Mouse (Mus musculus): ENCODE data around the gene Rfc2. TPM values are rescaled to one million over a fixed set of nuclear protein-coding genes. Genes with fewer than 3 reads are reported as not detected.

Gene Rfc2
- total RNA-seq, 2 experiments from 2014 or later: 24.8 TPM

DNA sequence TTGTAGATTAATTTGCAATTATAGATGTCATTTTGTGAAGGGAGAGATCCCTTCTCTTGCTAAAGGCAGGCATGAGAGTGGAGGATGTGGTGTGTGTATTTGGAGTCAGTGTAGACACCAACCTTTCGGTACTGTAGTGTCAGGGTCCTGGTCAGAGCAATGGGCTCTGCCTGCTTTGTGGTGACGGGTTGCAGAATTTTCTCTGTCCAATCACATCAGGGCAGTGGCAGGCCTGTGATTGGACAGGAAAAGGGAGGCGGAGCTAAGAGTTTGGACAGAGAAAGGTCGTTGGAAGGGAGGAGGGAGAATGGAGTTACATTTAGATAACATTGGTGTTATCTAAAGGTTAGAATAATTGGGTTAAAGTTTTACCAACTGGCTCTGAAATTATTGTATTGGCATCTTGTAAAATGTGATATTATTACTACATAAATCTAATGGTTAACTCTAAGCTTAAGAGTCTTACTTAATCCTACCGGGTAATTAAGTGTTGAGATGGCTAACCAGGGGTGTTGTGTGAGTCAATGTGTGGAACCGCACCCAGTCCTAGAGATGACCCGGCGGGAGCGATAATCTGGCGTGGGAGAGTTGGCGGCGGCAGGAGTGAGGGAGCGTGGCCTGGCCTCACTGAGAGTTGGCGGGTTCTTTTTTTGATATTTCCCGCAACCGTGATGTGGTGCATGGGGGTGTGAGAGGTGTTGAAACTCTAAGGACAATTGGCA lies 20.6 kb upstream of the Rfc2 start:
- intact Hi-C loops (cut with DNase I): no loop called here
- no peak for DNase-seq (ENCODE audit: low spot score)

DNA sequence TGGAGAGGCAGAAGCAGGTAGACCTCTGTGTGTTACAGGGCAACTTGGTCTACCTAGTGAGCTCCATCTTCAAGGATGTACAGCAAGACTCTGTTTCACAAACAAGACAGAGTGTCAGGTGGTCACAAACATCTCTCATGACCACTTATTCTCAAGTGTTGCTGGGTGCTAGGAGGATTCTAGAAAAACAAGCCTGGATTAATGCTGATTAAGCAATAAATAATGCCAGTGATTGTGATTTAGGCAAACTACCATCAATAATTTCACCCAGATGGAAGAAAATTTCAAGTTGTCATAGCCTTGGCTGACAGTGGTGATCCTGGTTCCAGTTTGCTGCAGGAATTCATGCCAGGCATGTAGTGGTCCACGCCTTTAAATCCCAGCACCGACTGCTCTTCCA lies 16.9 kb upstream of the Rfc2 start:
- intact Hi-C loops (cut with DNase I): no loop called here
- DNase-seq (ENCODE audit: low spot score): no peak

DNA sequence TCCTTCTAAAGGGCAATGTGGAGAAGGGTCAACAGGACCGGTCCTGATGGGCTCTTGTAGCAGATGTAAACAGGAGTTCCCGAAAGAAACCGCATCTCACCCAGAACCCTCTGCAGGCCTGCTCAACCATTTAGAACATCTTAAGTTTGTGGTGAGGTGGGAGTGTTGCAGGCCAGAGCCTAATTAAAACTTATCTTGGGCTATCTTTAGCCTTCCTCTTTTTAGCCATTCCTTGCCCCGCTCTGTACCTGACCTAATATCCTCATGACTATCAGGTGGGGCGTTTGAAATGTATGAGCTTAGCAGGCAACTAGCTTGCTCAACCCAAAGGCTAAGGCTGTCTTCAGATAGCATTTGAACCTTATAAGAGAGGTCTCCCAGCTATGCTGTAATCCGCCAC lies 15.5 kb upstream of the Rfc2 start:
- DNase-seq (ENCODE audit: low spot score): no peak
- intact Hi-C loops (cut with DNase I): no loop called here

DNA sequence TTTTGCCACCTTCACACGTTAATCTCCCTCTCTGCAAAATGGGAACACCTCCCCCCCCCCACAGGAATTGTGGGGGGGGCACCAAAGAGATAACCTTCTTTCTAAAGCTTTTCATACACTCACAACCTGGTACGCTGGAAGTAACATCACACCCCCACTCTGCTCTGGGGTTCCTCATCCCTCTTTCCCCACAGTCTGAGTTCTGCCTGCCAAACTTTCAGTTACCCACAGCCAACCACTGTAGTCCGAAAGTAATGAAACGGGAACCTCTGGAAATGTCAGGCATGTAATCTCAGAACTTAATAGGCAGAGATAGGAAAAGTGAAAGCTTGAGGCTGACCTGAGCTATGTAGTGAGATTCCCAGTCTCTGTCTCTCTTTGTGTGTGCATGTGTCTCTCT lies 13.7 kb upstream of the Rfc2 start:
- DNase-seq (ENCODE audit: low spot score): no peak
- intact Hi-C loops (cut with DNase I): no loop called here

DNA sequence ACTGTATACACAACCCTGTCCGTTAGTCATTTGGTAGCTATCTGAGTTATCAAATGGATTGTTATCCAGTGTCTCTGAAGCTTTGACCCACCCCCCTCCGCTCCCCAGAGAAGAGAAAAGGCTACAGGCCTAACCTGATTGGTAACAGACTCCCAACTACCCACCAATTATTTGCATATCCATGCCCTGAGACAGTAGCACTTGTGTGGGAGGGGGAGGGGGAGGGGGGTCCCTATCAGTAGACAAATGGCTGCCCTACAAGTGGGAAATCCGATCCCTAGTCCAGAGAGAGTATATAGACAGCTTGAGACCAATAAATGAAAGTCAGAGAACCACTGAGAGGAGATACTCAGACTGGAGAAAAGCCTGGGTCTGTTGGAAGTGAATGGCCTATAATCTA lies 13.1 kb upstream of the Rfc2 start:
- intact Hi-C loops (cut with DNase I): loop anchor here (2.0 kb wide), 1 partner anchor 13 kb away; no protein-coding TSS in a partner anchor
- DNase-seq (ENCODE audit: low spot score): no peak

DNA sequence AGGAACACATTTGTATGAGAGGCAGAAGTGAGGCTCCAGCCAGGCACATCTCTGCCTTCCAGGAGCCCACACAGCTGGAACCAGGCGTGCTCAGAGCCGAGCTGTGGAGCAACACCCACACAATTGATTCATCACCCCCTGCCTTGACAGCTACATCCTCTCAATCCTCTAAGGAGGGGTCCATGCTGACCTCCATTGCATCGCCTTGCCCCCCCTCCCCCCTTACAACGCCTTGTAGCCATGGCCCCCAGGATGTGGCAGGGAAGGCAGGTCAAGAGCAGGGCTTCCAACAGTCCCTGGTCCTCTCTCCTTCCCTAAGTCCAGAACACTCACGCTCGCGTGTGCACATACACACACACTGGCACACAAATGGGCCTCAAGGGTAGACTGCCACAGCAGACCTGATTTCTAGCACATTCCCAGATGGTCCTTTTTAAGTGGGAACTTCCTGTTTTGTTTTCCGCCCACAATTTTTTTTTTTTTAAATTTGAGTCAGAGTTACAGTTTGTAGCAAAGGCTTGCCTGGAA lies 12.1 kb upstream of the Rfc2 start:
- intact Hi-C loops (cut with DNase I): loop anchor here (2.0 kb wide), 1 partner anchor 14 kb away; no protein-coding TSS in a partner anchor
- no peak for DNase-seq (ENCODE audit: low spot score)

DNA sequence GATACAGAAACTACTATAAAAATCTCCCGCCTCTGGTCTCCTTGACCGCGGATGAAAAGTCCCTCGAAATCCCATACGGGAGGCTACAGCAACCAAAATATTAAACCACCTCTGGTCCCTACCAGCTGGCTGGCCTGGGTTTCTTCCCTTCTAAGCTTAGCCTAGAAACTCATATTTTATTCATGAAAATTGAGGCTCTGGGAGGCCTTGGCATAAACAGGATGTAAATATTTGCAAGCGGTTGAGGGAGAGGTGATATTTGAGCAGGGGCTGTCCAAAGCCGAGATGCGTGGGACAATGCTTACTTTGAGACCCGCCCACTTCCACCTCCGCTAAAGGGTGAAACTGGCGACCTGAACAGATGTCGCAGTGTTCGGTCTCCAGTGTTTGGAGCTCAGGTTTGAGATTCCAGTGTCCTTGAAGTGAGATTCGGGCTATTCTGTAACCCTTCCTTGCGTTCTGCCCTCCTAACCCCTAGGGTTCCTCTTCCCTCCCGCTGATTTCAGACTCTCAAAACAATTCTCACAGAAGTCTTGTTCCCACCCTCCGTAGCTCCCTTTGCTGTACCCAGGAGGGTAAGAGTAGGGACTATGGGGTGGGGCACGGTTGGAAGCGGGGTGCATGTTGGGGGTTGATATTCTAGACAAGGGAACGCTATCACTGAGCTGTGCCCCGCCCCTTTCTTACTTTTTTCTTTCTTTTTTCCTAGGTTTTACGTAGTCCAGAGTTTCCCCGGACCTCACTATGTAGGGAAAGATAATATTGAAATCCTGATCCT lies 9.2 kb upstream of the Rfc2 start:
- intact Hi-C loops (cut with DNase I): loop anchor here (1.0 kb wide), 1 partner anchor 20 kb away; the partner anchor contains the start of gene Clip2
- no peak for DNase-seq (ENCODE audit: low spot score)

DNA sequence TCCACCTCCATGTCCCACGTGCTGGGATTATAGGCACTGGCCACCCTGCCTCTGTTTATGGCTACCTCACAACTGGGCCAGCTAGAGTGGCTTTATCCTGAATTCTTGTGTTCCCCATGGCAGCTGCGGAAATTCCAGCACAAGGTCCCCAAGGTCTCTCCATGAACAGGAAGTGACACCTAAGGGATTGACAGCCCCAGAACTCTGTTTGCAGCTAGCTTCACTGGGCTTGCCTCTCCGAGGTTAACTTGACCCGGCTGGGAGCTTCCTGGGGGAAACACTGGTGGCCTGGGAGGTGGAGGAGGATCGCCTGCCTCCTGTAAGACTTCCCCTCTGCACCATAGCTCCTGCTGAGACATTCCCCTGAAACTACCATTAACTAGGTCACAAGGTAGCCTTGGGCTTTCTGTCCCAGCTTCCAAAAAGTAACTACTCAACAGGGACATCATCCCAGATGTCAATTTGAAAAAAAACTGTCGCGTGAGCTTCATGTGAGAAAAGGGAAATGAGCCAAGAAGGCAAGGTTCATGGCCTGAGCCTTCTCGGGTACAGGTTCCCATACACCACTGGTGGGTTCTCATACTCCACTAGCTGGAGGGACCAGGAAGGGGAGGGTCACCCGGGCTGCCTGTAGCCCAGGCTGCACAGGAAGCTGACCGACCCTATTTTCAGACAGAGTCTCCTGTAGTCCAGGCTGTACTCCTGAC lies 8.5 kb upstream of the Rfc2 start:
- no peak for DNase-seq (ENCODE audit: low spot score)
- intact Hi-C loops (cut with DNase I): loop anchor here (1.0 kb wide), 1 partner anchor 20 kb away; the partner anchor contains the start of gene Clip2

DNA sequence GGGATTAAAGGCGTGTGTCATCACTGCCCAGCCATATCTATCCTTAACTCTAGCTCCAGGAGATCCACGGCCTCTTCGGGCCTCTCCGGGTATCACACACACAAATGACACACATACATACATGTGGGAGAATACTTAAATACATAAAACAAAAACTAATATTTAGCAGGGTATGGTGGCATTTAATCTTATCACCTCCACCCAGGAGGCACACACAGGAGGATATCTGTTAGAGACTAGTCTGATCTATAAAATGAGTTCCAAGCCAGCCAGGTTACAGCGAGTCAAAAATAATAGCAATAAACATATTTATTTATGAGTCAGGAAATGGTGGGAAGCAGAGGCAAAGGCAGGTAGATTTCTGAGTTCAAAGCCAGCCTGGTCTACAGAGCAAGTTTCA lies 5.3 kb upstream of the Rfc2 start:
- DNase-seq (ENCODE audit: low spot score): no peak
- intact Hi-C loops (cut with DNase I): no loop called here

DNA sequence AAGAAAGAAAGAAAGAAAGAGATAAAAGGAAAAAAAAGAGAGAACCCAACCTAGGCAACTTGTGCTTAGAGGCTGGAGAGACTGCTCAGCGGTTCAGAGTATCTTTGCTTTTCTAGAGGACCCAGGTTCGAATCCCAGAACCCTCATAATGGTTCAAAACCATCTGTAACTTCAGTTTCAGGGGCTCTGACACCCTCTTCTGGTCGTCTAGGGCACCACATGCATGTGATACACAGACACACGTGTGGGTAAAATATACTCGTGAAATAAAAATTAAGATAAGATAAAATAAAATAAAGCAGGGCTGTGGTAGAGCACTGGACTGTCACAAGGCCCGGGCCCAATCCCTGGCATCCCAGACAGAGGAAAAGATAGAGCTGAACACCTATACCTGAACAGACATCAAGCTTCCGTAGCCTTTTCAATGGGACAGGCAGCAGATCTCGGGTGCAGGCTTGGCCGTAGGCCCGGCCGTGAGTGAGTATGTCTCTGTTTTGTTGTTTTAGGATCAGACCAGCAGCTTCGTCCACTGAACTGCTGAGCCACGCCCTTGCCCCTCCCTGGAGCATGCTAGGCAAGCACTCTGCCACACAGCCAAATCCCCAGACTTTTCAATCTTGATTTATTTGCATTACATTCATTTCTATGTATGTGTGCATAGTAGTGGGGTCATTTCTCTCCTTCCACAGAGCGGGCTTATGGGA lies 4.5 kb upstream of the Rfc2 start:
- intact Hi-C loops (cut with DNase I): no loop called here
- no peak for DNase-seq (ENCODE audit: low spot score)

DNA sequence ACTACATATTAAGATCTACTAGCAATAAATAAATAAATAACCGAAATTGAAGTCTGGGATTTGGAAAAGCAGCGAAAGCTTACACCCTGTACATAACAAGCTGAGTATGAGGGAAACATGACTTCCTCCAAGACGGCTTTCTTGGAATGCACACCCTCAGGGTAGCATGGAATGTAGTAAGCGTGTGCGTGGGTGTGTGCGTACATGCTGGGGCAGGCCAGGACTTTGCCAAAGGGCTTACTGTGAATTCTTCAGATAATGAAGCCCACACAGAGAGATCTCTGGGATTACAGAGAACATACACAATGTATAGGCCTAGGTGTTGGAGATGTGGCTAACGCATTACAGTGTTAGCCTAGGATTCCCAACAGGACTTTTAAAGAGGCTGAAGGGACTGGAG lies 3.6 kb upstream of the Rfc2 start:
- DNase-seq (ENCODE audit: low spot score): no peak
- intact Hi-C loops (cut with DNase I): no loop called here

DNA sequence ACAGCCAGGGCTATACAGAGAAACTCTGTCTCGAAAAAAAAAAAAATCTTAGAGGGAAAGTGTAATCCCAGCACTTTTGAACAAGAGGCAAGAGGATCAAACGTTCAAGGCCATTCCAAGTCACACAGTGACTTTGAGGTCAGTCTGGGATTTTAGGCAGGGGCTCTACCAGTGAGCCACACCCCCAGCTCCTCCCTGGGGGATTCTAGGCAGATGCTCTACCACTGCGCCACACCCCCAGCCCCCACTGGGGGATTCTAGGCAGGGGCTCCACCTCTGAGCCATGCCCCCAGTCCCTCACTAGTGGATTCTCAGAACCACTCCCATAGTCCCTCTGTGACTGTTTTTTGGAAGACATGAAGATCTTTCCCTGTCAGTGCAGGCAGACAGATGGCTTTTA lies 2.0 kb upstream of the Rfc2 start:
- DNase-seq (ENCODE audit: low spot score): no peak
- intact Hi-C loops (cut with DNase I): no loop called here

DNA sequence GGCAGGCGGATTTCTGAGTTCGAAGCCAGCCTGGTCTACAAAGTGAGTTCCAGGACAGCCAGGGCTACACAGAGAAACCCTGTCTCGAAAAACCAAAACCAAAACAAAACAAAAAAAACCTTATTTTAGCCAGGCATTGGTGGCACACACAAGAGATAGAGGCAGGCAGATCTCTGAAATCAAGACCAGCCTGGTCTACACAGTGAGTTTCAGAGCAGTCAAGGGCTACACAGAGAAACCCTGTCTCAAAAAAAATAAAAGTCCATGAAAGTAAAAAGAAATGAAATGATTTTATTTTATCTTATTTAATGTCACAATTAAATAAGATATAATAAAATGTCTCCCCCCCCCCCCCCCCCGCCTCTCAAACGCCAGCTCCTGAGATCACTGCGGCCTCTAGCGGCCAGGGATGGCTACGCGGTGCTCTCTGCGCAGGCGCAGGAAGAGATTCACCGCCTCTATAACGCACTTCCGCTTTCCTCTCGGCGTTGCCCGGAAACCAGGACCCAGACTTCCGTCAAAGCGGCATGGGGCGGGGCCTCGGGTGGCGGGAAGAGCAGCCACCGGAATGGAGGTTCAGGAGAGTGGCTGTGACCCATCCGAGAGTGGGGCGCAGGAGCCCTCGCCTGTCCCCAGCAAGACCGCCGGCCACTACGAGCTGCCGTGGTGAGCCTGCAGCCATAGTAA lies 1.2 kb downstream of the Rfc2 start:
- intact Hi-C loops (cut with DNase I): loop anchor here (2.0 to 5.0 kb wide), 3 partner anchors 35 to 205 kb away; no protein-coding TSS in a partner anchor
- DNase-seq (ENCODE audit: low spot score): peak; percentile 90

DNA sequence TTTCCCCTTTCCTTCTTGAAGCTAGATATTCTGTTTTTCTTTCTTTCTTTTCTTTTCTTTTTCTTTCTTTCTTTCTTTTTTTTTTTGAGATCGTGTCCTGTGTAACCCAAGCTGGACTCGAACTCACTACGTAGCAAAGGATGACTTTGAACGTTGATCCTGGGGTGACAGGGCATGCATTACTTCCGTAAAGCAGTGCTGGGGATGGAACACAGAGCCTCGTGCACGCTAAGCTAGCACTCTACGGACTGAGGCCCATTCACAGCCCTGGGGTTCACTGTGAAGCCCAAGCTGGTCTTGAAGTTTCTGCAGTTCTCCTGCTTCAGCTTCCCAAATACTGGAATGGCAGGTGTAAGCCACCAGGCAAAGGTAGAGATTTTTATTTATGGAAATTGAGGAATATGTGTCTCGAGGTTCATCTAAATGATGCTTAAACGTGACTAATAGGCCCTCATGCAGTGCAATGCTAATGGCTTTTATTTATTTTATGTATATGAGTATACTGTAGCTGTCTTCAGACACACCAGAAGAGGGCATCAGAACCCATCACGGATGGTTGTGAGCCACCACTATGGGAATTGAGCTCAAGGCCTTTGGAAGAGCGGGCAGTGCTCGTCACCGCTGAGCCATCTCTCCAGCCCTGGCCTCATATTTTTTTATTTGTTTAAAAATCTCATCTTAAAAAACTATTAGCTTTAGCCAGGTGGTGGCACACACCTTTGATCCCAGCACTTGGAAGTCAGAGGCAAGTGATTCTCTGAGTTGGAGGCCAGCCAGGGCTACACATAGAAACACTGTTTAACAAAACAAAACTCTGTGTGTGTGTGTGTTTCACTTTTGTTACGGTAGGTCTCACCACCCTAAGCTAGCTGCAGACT lies 2.1 kb downstream of the Rfc2 start:
- intact Hi-C loops (cut with DNase I): loop anchor here (2.0 to 5.0 kb wide), 3 partner anchors 36 to 206 kb away; no protein-coding TSS in a partner anchor
- DNase-seq (ENCODE audit: low spot score): no peak

DNA sequence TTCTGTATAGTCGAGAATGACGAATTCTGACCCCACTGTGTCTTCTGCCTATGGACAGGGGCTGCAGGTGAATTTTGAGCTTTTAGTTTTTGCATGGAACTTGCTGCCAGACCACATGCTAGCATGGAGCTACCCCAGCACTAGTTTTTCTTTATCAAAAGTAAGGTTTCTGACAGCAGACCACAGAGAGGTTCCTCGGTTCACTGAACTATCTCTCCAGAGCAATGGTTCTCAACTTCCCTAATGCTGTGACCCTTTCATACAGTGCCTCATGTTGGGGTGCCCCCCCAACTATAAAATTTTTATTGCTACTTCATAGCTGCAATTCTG lies 2.7 kb downstream of the Rfc2 start:
- intact Hi-C loops (cut with DNase I): loop anchor here (2.0 to 5.0 kb wide), 3 partner anchors 37 to 207 kb away; no protein-coding TSS in a partner anchor
- DNase-seq (ENCODE audit: low spot score): no peak

DNA sequence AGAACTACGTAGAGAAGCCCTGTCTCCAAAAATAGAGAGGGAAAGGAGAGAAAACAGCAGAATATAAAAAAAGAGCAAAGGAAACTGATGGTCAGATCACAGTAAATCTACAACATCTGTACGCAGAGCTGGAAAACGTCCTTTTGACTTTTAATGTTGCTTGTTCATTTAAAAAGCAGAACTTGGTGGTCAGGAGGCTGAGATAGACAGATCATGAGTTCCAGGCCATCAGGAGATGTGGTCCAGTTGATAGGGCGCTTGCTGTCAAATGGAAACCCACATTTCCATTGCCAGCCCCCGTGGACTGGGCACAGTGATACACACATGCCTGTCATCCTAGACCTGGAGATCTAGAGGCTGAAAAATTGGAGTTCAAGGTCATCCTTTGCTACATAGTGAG lies 3.6 kb downstream of the Rfc2 start:
- no peak for DNase-seq (ENCODE audit: low spot score)
- intact Hi-C loops (cut with DNase I): loop anchor here (5.0 kb wide), 2 partner anchors 37 to 207 kb away; no protein-coding TSS in a partner anchor

DNA sequence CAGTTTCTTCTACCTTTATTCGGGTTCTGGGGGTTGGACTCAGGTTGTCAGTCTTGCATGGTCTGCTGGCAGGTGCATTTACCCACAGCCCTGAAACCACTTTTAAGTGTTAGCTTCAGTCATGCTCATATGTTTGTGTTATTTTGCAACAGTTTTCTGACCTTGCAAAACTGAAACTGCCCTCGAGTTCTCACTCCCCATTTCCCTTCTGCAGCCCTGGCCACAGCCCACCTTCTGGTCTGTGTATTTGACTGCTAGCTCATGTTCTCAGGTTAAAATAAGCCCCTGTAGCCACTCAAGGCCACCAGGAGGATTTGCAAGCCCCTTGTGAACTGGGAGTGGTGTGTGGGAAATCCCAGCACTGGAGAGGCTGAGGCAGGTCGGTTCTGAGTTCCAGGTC lies 8.7 kb downstream of the Rfc2 start:
- intact Hi-C loops (cut with DNase I): no loop called here

DNA sequence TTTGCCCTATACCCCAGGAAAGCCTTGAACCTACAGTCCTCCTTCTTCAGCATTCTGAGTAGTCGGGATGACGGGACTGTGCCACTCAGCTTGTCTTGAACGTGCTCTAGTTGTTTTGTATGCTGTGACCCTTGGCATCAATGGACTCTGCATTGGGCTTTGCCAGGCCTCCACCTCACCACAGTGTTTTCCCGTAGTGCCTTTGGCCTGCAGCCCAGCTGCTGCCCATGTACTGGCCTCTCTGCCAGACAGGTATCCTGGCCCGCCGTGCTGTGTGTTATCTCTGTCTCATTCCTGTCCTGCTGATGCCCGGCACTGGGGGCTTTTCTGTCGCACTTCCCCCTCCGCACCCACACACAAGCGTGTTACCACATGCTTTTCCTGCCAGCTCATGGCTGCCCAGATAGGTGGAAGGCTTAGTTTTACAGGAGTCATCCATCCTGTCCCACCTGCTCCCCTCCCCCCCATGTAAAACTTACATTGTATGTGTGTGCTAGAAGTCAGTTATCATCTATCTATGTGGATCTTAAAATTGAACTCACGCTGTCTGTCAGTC lies 10.9 kb downstream of the Rfc2 start:
- DNase-seq (ENCODE audit: low spot score): no peak
- intact Hi-C loops (cut with DNase I): no loop called here

More for the DNA sequence above, 8.7 kb downstream of the Rfc2 start:
- no peak for DNase-seq (ENCODE audit: low spot score)
